Mouse (Mus musculus) subcutaneous adipose tissue, adult 2 months (tissue): ENCODE measurements around the gene Cdk18. TPM values are rescaled to one million over a fixed set of nuclear protein-coding genes. Genes with fewer than 3 reads are reported as not detected.

Experiments
- polyA plus RNA-seq: library from polyadenylated mRNA; depleted of rRNA; stranded (reverse); fragments of >200 nt; gene quantifications from 2 replicates; pipeline ENCODE4 v1.2.3, GENCODE M21; 2012; ENCODE audit warnings: low replicate concordance; rRNA removed

The Cdk18 gene
- polyA plus RNA-seq, result 6.2 and 7.6 TPM in 2 replicates

GRCm38 (mm10) chr1:132139416-132139864 lies at the start of gene Cdk18:
TSS of gene Cdk18 (minus strand) at chr1:132139684.

GRCm38 (mm10) chr1:132067261-132068255 lies 71.9 kb downstream of the Cdk18 start, which contains the start of gene Mfsd4a:
TSS of gene Mfsd4a (minus strand) at chr1:132068062.

Other genes starting within 250 kb of the Cdk18 start
- gene Nucks1, start 229.2 kb downstream of the Cdk18 start, polyA plus RNA-seq, result 9.6 and 15.1 TPM in 2 replicates
- gene Slc45a3, start 176.7 kb downstream of the Cdk18 start, polyA plus RNA-seq, result 2.2 and 8.4 TPM in 2 replicates
- 23.7 and 31.1 TPM in 2 replicates for gene Elk4, start 132.1 kb downstream of the Cdk18 start, polyA plus RNA-seq
- gene Mfsd4a, start 71.6 kb downstream of the Cdk18 start, polyA plus RNA-seq, result 0.80 and 8.3 TPM in 2 replicates
- 0.66 TPM in 1 of 2 replicates, not detected in the other for gene Lemd1, start 51.7 kb upstream of the Cdk18 start, polyA plus RNA-seq
- gene AC124108.1, start 51.8 kb upstream of the Cdk18 start, polyA plus RNA-seq, result 0.04 and 0.54 TPM in 2 replicates
- not detected in 2 replicates for gene Gm10188, start 90.1 kb upstream of the Cdk18 start, polyA plus RNA-seq
- 0.18 and 0.29 TPM in 2 replicates for gene Klhdc8a, start 158.9 kb upstream of the Cdk18 start, polyA plus RNA-seq
- gene Nuak2, start 176.4 kb upstream of the Cdk18 start, polyA plus RNA-seq, result 5.1 and 6.2 TPM in 2 replicates